ENCODE assay signal across 23 mouse cellular contexts in genomic region chr2:105801536-105801935, GRCm38 (mm10).
DNase-seq lines count a peak whose midpoint lies in the region; ATAC-seq and TF ChIP-seq lines count a peak whose summit lies in the region.
"Had no signal": no experiment of that assay in that cellular context is flagged by ENCODE, and none has a peak within 500 bp of the region (broad histone marks: within the 10 kb centered on the region; RNA-seq: fewer than 3 reads in every experiment).

No protein-coding gene starts in this region.

- no peaks in the 10 kb centered on the region for H3K36me3 ChIP-seq in forebrain, embryonic 14.5 days (ENCODE audit: control insufficient read depth, insufficient read depth, low read length)
- no peaks in the 10 kb centered on the region for H3K36me3 ChIP-seq in forebrain, postnatal 0 days (ENCODE audit: insufficient read depth)
- no peaks in the 10 kb centered on the region for H3K36me3 ChIP-seq in midbrain, embryonic 11.5 days (ENCODE audit: control insufficient read depth, insufficient read depth, low read length)
- H3K36me3 ChIP-seq in midbrain, embryonic 13.5 days = no peaks in the 10 kb centered on the region
- H3K36me3 ChIP-seq: embryonic facial prominence, embryonic 15.5 days; G1E; heart, embryonic 13.5 days; hindbrain, embryonic 12.5 days had no signal

- no peaks in the 10 kb centered on the region for H3K9me3 ChIP-seq in forebrain, embryonic 14.5 days (replicated peaks; ENCODE audit: control insufficient read depth, low read length)
- no peaks in the 10 kb centered on the region for H3K9me3 ChIP-seq in forebrain, postnatal 0 days (ENCODE audit: low read length)
- no peaks in the 10 kb centered on the region for H3K9me3 ChIP-seq in midbrain, embryonic 11.5 days (ENCODE audit: control insufficient read depth, low read length)
- H3K9me3 ChIP-seq in midbrain, embryonic 13.5 days = no peaks in the 10 kb centered on the region
- H3K9me3 ChIP-seq: embryonic facial prominence, embryonic 15.5 days; G1E; heart, embryonic 13.5 days; hindbrain, embryonic 12.5 days had no signal

- no peak overlapping the region for H3K4me3 ChIP-seq in cerebellum, adult 2 months (replicated peaks; ENCODE audit: insufficient read depth, low read depth, low read length)
- H3K4me3 ChIP-seq in forebrain, embryonic 14.5 days (ENCODE audit: low read depth, low read length) = no peak overlapping the region
- H3K4me3 ChIP-seq in forebrain, postnatal 0 days (ENCODE audit: low read depth, low read length) = no peak overlapping the region
- H3K4me3 ChIP-seq in midbrain, embryonic 11.5 days (ENCODE audit: low read depth, low read length) = no peak overlapping the region
- H3K4me3 ChIP-seq in midbrain, embryonic 13.5 days (replicated peaks) = no peak overlapping the region
- H3K4me3 ChIP-seq: embryonic facial prominence, embryonic 15.5 days; erythroblast, embryonic 14.5 days; gastrocnemius, adult 2 months; heart, embryonic 13.5 days; hindbrain, embryonic 12.5 days had no signal

- no peak for TF ChIP-seq POLR2A in cerebellum, adult 2 months (IDR thresholded peaks at IDR 0.05; ENCODE audit: borderline replicate concordance, insufficient read depth, low read length)

- DNase-seq in cerebellum, adult 2 months = peak in 1 of 2 experiments; percentile 30
- DNase-seq in cerebellum, adult 11 months = no peak
- DNase-seq in cerebellum, postnatal 14 days = peak; percentile 24 to 53
- DNase-seq in cerebellum, adult 18-20 months = no peak
- peak; percentile 48 for DNase-seq in forebrain, embryonic 14.5 days (ENCODE audit: low spot score)
- no peak for DNase-seq in forebrain, postnatal 0 days
- DNase-seq in midbrain, embryonic 11.5 days (ENCODE audit: low spot score, missing footprints) = peak; percentile 80
- DNase-seq: adrenal gland, adult 8-10 months; adrenal gland, postnatal 36 days; B cell, adult 2 months; embryo, embryonic 11 days; gastrocnemius, adult 2 months; gastrocnemius, postnatal 25 days; heart, postnatal 36 days; kidney, adult 11 months had no signal

- peaks cover 5% of the 10 kb centered on the region; the same call in 1 of the 2 replicates for H3K4me1 ChIP-seq in cerebellum, adult 2 months (ENCODE audit: control insufficient read depth, insufficient read depth, low read length)
- peaks cover 11% of the 10 kb centered on the region; the same call in 1 of the 2 replicates for H3K4me1 ChIP-seq in forebrain, embryonic 14.5 days (ENCODE audit: control insufficient read depth, insufficient read depth, low read length)
- no peaks in the 10 kb centered on the region for H3K4me1 ChIP-seq in forebrain, postnatal 0 days (ENCODE audit: insufficient read depth)
- H3K4me1 ChIP-seq in midbrain, embryonic 11.5 days (ENCODE audit: control insufficient read depth, insufficient read depth, low read length) = no peaks in the 10 kb centered on the region
- no peaks in the 10 kb centered on the region for H3K4me1 ChIP-seq in midbrain, embryonic 13.5 days (replicated peaks)
- H3K4me1 ChIP-seq: embryonic facial prominence, embryonic 15.5 days; heart, embryonic 13.5 days; hindbrain, embryonic 12.5 days had no signal

- H3K27ac ChIP-seq in cerebellum, adult 2 months (ENCODE audit: insufficient read depth, low read length) = peak overlapping the region; percentile 86; the same call in 1 of the 2 replicates
- no peak overlapping the region; the same call in 1 of the 2 replicates for H3K27ac ChIP-seq in forebrain, embryonic 14.5 days (ENCODE audit: low read depth, low read length)
- H3K27ac ChIP-seq in forebrain, postnatal 0 days (ENCODE audit: low read depth, low read length) = no peak overlapping the region
- no peak overlapping the region for H3K27ac ChIP-seq in midbrain, embryonic 11.5 days (ENCODE audit: low read depth, low read length)
- no peak overlapping the region for H3K27ac ChIP-seq in midbrain, embryonic 13.5 days
- H3K27ac ChIP-seq: embryonic facial prominence, embryonic 15.5 days; gastrocnemius, adult 2 months; heart, embryonic 13.5 days; hindbrain, embryonic 12.5 days had no signal

- WGBS in cerebellum, adult 2 months = 48% methylated on average over 6 of the region's 6 CpGs
- WGBS in forebrain, embryonic 14.5 days = 22% methylated on average over 6 of the region's 6 CpGs
- WGBS in forebrain, postnatal 0 days = 40% methylated on average over 6 of the region's 6 CpGs
- 73% methylated on average over 6 of the region's 6 CpGs for WGBS in midbrain, embryonic 11.5 days
- WGBS in midbrain, embryonic 13.5 days = 72% methylated on average over 6 of the region's 6 CpGs

- ATAC-seq in forebrain, embryonic 14.5 days = no peak
- ATAC-seq in forebrain, postnatal 0 days = no peak
- ATAC-seq in midbrain, embryonic 11.5 days (ENCODE audit: low FRiP score) = no peak
- no peak for ATAC-seq in midbrain, embryonic 13.5 days
- ATAC-seq: CD4-positive, CD25-positive, alpha-beta regulatory T cell, adult 4 months; hindbrain, embryonic 16.5 days had no signal

- no peak overlapping the region for H3K4me2 ChIP-seq in forebrain, embryonic 14.5 days (ENCODE audit: low read length)
- H3K4me2 ChIP-seq in forebrain, postnatal 0 days (ENCODE audit: low read depth) = no peak overlapping the region
- H3K4me2 ChIP-seq in midbrain, embryonic 11.5 days = no peak overlapping the region
- H3K4me2 ChIP-seq in midbrain, embryonic 13.5 days (replicated peaks) = no peak overlapping the region
- H3K4me2 ChIP-seq: embryonic facial prominence, embryonic 15.5 days; heart, embryonic 13.5 days; hindbrain, embryonic 12.5 days had no signal

- H3K27me3 ChIP-seq in cerebellum, adult 2 months (ENCODE audit: control insufficient read depth, insufficient read depth, low read length) = no peaks in the 10 kb centered on the region
- no peaks in the 10 kb centered on the region for H3K27me3 ChIP-seq in forebrain, embryonic 14.5 days (replicated peaks; ENCODE audit: control insufficient read depth, insufficient read depth, low read length)
- H3K27me3 ChIP-seq in forebrain, postnatal 0 days (ENCODE audit: insufficient read depth, low read length) = no peaks in the 10 kb centered on the region
- peaks cover 2% of the 10 kb centered on the region for H3K27me3 ChIP-seq in midbrain, embryonic 11.5 days (ENCODE audit: control insufficient read depth, insufficient read depth, low read length)
- peaks cover 37% of the 10 kb centered on the region for H3K27me3 ChIP-seq in midbrain, embryonic 13.5 days
- H3K27me3 ChIP-seq: embryonic facial prominence, embryonic 15.5 days; heart, embryonic 13.5 days; hindbrain, embryonic 12.5 days had no signal

- TF ChIP-seq CTCF in cerebellum, adult 2 months (IDR thresholded peaks at IDR 0.05; ENCODE audit: borderline replicate concordance, insufficient read depth, low read depth, low read length) = no peak
- no peak for TF ChIP-seq CTCF in forebrain, postnatal 0 days (IDR thresholded peaks at IDR 0.05; ENCODE audit: low read depth)

- no peak overlapping the region for H3K9ac ChIP-seq in forebrain, embryonic 14.5 days (ENCODE audit: low read length)
- no peak overlapping the region for H3K9ac ChIP-seq in forebrain, postnatal 0 days
- no peak overlapping the region for H3K9ac ChIP-seq in midbrain, embryonic 11.5 days (ENCODE audit: low read length)
- no peak overlapping the region for H3K9ac ChIP-seq in midbrain, embryonic 13.5 days (replicated peaks)
- H3K9ac ChIP-seq: embryonic facial prominence, embryonic 15.5 days; heart, embryonic 13.5 days; hindbrain, embryonic 12.5 days had no signal

Comparison
In these comparisons a context has a peak if more than half of its experiments do, and no peak if none do; other contexts are left out.
1. DNase-seq: peak in cerebellum, postnatal 14 days (2 of 2), forebrain, embryonic 14.5 days (single experiment) and midbrain, embryonic 11.5 days (single experiment); none in cerebellum, adult 11 months (single experiment), cerebellum, adult 18-20 months (0 of 2) and forebrain, postnatal 0 days (single experiment).